Comparison of ENCODE assay signal across 8 mouse cellular contexts in the genomic region with DNA sequence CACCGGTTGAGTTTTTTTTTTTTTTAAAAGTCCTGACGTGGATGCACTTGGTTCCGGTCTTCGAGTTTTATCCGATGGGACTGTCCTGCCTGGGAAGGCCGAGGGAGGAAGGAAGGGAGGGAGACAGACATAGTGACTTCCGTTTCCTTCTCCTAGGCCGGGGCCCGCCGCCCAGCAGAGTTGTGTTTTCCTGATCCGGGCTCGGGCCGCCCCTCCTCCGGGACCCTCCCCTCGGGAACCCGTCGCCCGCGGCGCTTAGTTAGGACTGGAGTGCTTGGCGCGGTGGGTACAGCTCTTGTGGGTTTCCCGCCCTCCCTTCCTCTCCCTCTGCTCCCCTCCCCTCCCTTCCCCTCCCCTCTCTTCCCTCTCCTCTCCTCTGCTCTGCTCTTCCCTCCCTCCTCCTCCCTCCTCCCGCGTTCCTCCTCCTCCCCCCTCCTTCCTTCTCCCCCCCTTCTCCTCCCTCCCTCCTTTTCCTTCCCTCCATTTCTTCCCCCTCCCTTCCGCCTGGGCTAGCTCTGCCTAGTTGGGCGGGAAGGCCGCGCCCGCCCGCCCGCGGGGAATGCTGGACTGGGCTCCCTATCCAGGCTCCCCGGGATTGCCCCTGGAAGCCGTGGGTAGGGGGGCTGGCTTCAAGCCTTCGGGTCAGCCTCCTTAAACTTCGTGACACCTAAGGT. TPM values are rescaled to one million over a fixed set of nuclear protein-coding genes. Genes with fewer than 3 reads are reported as not detected.
A peak's percentile ranks its signal among the peaks of the same experiment; 100 is the strongest.
DNase-seq lines count a peak whose midpoint lies in the region; ATAC-seq and TF ChIP-seq lines count a peak whose summit lies in the region.

No protein-coding gene starts in this region.

- WGBS in forebrain, embryonic 14.5 days: 25% methylated on average over 24 of the region's 37 CpGs
- 15% methylated on average over 26 of the region's 37 CpGs for WGBS in liver, postnatal 0 days (ENCODE audit: insufficient replicate concordance)
- 12% methylated on average over 32 of the region's 37 CpGs for WGBS in neural tube, embryonic 13.5 days

- peak overlapping the region; percentile 94 for H3K27ac ChIP-seq in ES-E14 (ENCODE audit: insufficient read depth, low read depth, low read length, poor library complexity, severe bottlenecking)
- peak overlapping the region; percentile 93 for H3K27ac ChIP-seq in forebrain, embryonic 14.5 days (ENCODE audit: low read depth, low read length)
- peak overlapping the region; percentile 95 for H3K27ac ChIP-seq in liver, postnatal 0 days (ENCODE audit: low read depth)
- peak overlapping the region; percentile 91 for H3K27ac ChIP-seq in neural tube, embryonic 13.5 days (replicated peaks)
- H3K27ac ChIP-seq in testis, adult 2 months (ENCODE audit: control insufficient read depth, insufficient read depth, low read depth, low read length): peak overlapping the region; percentile 83

- in situ Hi-C loops in ES-E14 (cut with MboI; ENCODE audit: low sequenced_read_pairs in 2 of 2, unreplicated experiment in 2 of 2): loop anchor here in 1 of 2 experiments (25.0 kb wide), 1 partner anchor 106 kb away; no protein-coding TSS in a partner anchor

- intact Hi-C loops in heart, postnatal 14 days (cut with DNase I): loop anchor here (5.0 kb wide), 2 partner anchors 36 to 79 kb away; partner anchors contain the start of gene Stag2

- no peak for TF ChIP-seq CTCF in liver, postnatal 0 days (IDR thresholded peaks at IDR 0.05; ENCODE audit: low read depth)
- no peak for TF ChIP-seq CTCF in testis, adult 2 months (IDR thresholded peaks at IDR 0.05; ENCODE audit: control insufficient read depth, insufficient read depth, insufficient replicate concordance, low read depth, low read length)

- 0 out of 4 replicates have a peak, but pooled peaks cover 0 to 2% of the 10 kb centered on the region in 2 experiments for H3K4me1 ChIP-seq in ES-E14 (ENCODE audit: control insufficient read depth in 2 of 2, insufficient read depth in 2 of 2, low read length in 2 of 2, poor library complexity in 1 of 2)
- H3K4me1 ChIP-seq in forebrain, embryonic 14.5 days (ENCODE audit: control insufficient read depth, insufficient read depth, low read length): peaks cover 3% of the 10 kb centered on the region; the same call in 1 of the 2 replicates
- 0 out of 2 replicates have a peak, but pooled peaks cover 4% of the 10 kb centered on the region for H3K4me1 ChIP-seq in liver, postnatal 0 days (ENCODE audit: insufficient read depth)
- H3K4me1 ChIP-seq in neural tube, embryonic 13.5 days (replicated peaks): peaks cover 11% of the 10 kb centered on the region
- no peaks in the 10 kb centered on the region for H3K4me1 ChIP-seq in testis, adult 2 months (ENCODE audit: control insufficient read depth, insufficient read depth, low read length)

- H3K9ac ChIP-seq in ES-E14 (ENCODE audit: insufficient read depth, low read depth, low read length, poor library complexity, severe bottlenecking): peak overlapping the region; percentile 87
- peak overlapping the region; percentile 56 for H3K9ac ChIP-seq in forebrain, embryonic 14.5 days (ENCODE audit: low read length)
- H3K9ac ChIP-seq in liver, postnatal 0 days (replicated peaks): peak overlapping the region; percentile 76
- peak overlapping the region; percentile 75 for H3K9ac ChIP-seq in neural tube, embryonic 13.5 days

- no peaks in the 10 kb centered on the region; the same call in 1 of the 2 replicates for H3K36me3 ChIP-seq in ES-E14 (ENCODE audit: control insufficient read depth, insufficient read depth, low read length, poor library complexity, severe bottlenecking)
- no peaks in the 10 kb centered on the region for H3K36me3 ChIP-seq in forebrain, embryonic 14.5 days (ENCODE audit: control insufficient read depth, insufficient read depth, low read length)
- H3K36me3 ChIP-seq in liver, postnatal 0 days (replicated peaks; ENCODE audit: insufficient read depth, low read length): no peaks in the 10 kb centered on the region; the same call in 1 of the 2 replicates
- H3K36me3 ChIP-seq in neural tube, embryonic 13.5 days: no peaks in the 10 kb centered on the region
- H3K36me3 ChIP-seq in testis, adult 2 months (ENCODE audit: control insufficient read depth, insufficient read depth, low read length): no peaks in the 10 kb centered on the region

- TF ChIP-seq POLR2A in testis, adult 2 months (IDR thresholded peaks at IDR 0.05; ENCODE audit: control insufficient read depth, low read depth, low read length): 0 out of 2 replicates have a peak, but pooled peaks have one; percentile 24

- H3K4me2 ChIP-seq in forebrain, embryonic 14.5 days (ENCODE audit: low read length): peak overlapping the region; percentile 47
- H3K4me2 ChIP-seq in liver, postnatal 0 days (ENCODE audit: low read depth, low read length): peak overlapping the region; percentile 70
- H3K4me2 ChIP-seq in neural tube, embryonic 13.5 days: peak overlapping the region; percentile 55

- ATAC-seq in forebrain, embryonic 14.5 days: peak; percentile 93
- ATAC-seq in liver, postnatal 0 days: peak; percentile 76
- peak; percentile 89 for ATAC-seq in neural tube, embryonic 13.5 days (ENCODE audit: low read depth)

- peak; percentile 56 for DNase-seq in ES-E14 (ENCODE audit: low read depth, low spot score)
- peak; percentile 69 for DNase-seq in cerebellum, adult 11 months
- DNase-seq in forebrain, embryonic 14.5 days (ENCODE audit: low spot score): peak; percentile 87
- DNase-seq in heart, postnatal 14 days: peak; percentile 81 to 83
- DNase-seq in layer of hippocampus, adult 11-12 months (ENCODE audit: low spot score): peak; percentile 33
- peak; percentile 72 for DNase-seq in liver, postnatal 0 days

- H3K4me3 ChIP-seq in ES-E14 (ENCODE audit: insufficient read depth in 1 of 2, low read depth in 1 of 2, low read length in 2 of 2, poor library complexity in 1 of 2, severe bottlenecking in 1 of 2): peak overlapping the region; percentile 77 to 93
- H3K4me3 ChIP-seq in forebrain, embryonic 14.5 days (ENCODE audit: low read depth, low read length): peak overlapping the region; percentile 39
- peak overlapping the region; percentile 68 for H3K4me3 ChIP-seq in liver, postnatal 0 days (ENCODE audit: low read depth, low read length)
- peak overlapping the region; percentile 45 for H3K4me3 ChIP-seq in neural tube, embryonic 13.5 days
- peak overlapping the region; percentile 82 for H3K4me3 ChIP-seq in testis, adult 2 months (ENCODE audit: control insufficient read depth, low read depth, low read length)

- H3K9me3 ChIP-seq in ES-E14 (ENCODE audit: control insufficient read depth, insufficient read depth, low read depth, low read length): no peaks in the 10 kb centered on the region
- H3K9me3 ChIP-seq in forebrain, embryonic 14.5 days (replicated peaks; ENCODE audit: control insufficient read depth, low read length): no peaks in the 10 kb centered on the region
- no peaks in the 10 kb centered on the region for H3K9me3 ChIP-seq in liver, postnatal 0 days (ENCODE audit: low read length)
- no peaks in the 10 kb centered on the region for H3K9me3 ChIP-seq in neural tube, embryonic 13.5 days

- TF ChIP-seq EP300 in liver, postnatal 0 days (IDR thresholded peaks at IDR 0.05; ENCODE audit: low read depth): peak; percentile 14; the same call in 1 of the 2 replicates

- H3K27me3 ChIP-seq in forebrain, embryonic 14.5 days (replicated peaks; ENCODE audit: control insufficient read depth, insufficient read depth, low read length): no peaks in the 10 kb centered on the region
- no peaks in the 10 kb centered on the region for H3K27me3 ChIP-seq in liver, postnatal 0 days (ENCODE audit: insufficient read depth, low read length)
- no peaks in the 10 kb centered on the region for H3K27me3 ChIP-seq in neural tube, embryonic 13.5 days
- H3K27me3 ChIP-seq in testis, adult 2 months (ENCODE audit: control insufficient read depth, insufficient read depth, low read length): no peaks in the 10 kb centered on the region

TF ChIP-seq in ES-E14, 5 proteins besides CTCF, POLR2A, EP300 and RAD21:
- TF ChIP-seq ZNF384 (IDR thresholded peaks at IDR 0.05; ENCODE audit: low read depth, low read length) (peak; percentile 82), ZC3H11A (IDR thresholded peaks at IDR 0.05; ENCODE audit: borderline replicate concordance, low read depth, low read length) (no peak)

RNA-seq across cellular contexts. Expression of gene Xiap, which starts 8.9 kb away (rescaled TPM):
- total RNA-seq in ES-E14 (2012; rRNA removed): 18.0 and 22.2 TPM in 2 replicates
- polyA plus RNA-seq in forebrain, embryonic 14.5 days (2014; fragmentation: Nextera tagmentation; extraction: Ambion mirVana): 10.8 and 13.5 TPM in 2 replicates
- 10 to 100 TPM; 36.6 to 39.9 TPM for total RNA-seq in heart, postnatal 14 days (2021)
- polyA plus RNA-seq in liver, postnatal 0 days (2015; fragmentation: Nextera tagmentation; extraction: Ambion mirVana): 8.9 and 9.5 TPM in 2 replicates
- polyA plus RNA-seq in neural tube, embryonic 13.5 days (2015; fragmentation: Nextera tagmentation; extraction: Ambion mirVana): 10.0 and 10.7 TPM in 2 replicates
- 1.1 and 1.5 TPM in 2 replicates for polyA plus RNA-seq in testis, adult 2 months (2012; rRNA removed)

Comparison
In these comparisons a context has a peak if more than half of its experiments do, and no peak if none do; other contexts are left out.
1. Peak in every context shown above with its lines: DNase-seq, ATAC-seq, H3K4me3 ChIP-seq and H3K27ac ChIP-seq.
2. DNase-seq: peak in every context shown above with its lines; median percentile 87 in forebrain, embryonic 14.5 days; 82 in heart, postnatal 14 days; 72 in liver, postnatal 0 days; 69 in cerebellum, adult 11 months; 56 in ES-E14; 33 in layer of hippocampus, adult 11-12 months.